Mouse (Mus musculus) erythroblast, adult 5-6 weeks (primary cell): ENCODE data around the gene Eif4ebp2. TPM values are rescaled to one million over a fixed set of nuclear protein-coding genes. Genes with fewer than 3 reads are reported as not detected.

Experiments used
- ATAC-seq: replicated peaks from 2 replicates; pipeline ENCODE4 v1.8.0; 2016; ENCODE audit warnings: moderate number of reproducible peaks, mild to moderate bottlenecking, moderate TSS enrichment, inconsistent platforms; ENCODE audit not compliant: poor library complexity, low FRiP score, severe bottlenecking
- total RNA-seq, 2 experiments: library from RNA; stranded (forward) in 1 of 2; stranded (reverse) in 1 of 2; fragments of 150-400 nt in 1 of 2; fragments of 200-764, 138-1000 nt in 1 of 2; gene quantifications; 2 replicates each; pipeline versions ENCODE4 v1.2.3 to v1.2.4; 2015 to 2017; ENCODE audit warnings: low replicate concordance in 2 of 2

Gene Eif4ebp2
- total RNA-seq (2015; ENCODE audit: low replicate concordance), result 67.2 and 101 TPM in 2 replicates
- total RNA-seq (2017; ENCODE audit: low replicate concordance), result 13.8 and 14.2 TPM in 2 replicates

DNA sequence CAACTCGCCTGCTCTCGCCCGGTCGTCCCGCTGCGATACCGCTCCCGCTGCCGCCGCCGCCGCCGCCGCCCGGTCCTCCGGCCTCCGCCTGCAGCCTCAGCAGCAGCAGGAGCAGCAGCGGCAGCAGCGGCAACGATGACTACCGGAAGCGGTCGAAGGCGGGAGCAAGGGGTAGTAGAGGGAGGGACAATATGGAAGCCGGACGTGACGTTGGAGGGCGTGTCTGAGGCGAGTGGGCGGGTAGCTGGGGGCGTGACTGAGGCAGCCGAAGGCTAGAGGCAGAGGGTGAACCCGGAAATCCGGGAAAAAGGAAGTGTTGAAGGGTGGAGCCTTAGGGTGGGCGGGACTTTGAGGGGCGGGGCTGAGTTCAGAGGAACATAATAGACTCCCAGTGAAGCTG, at the start of gene Eif4ebp2:
Gene Eif4ebp2 (minus strand): TSS at position 17 of the 400 bp plus-strand sequence.
- peak; percentile 97 for ATAC-seq

DNA sequence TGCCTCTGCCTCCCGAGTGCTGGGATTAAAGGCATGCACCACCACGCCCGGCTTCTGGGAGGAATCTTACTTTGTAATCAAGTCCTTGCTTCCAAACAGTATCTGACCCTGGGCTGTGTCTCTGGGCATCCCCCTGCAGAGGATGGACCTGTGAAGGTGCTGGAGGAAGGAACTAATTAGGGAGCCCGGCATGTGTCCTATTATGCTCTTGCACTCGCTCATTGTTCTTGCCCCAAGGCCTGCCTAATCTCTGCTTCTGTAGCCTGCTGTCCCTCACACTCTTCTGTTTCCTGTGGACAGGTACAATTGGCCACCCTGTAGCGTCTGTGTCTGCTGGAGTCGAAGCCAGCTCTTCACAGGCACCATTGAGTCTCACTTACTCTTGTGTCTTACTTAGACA, 48.3 kb upstream of the Eif4ebp2 start:
- ATAC-seq, result no peak

DNA sequence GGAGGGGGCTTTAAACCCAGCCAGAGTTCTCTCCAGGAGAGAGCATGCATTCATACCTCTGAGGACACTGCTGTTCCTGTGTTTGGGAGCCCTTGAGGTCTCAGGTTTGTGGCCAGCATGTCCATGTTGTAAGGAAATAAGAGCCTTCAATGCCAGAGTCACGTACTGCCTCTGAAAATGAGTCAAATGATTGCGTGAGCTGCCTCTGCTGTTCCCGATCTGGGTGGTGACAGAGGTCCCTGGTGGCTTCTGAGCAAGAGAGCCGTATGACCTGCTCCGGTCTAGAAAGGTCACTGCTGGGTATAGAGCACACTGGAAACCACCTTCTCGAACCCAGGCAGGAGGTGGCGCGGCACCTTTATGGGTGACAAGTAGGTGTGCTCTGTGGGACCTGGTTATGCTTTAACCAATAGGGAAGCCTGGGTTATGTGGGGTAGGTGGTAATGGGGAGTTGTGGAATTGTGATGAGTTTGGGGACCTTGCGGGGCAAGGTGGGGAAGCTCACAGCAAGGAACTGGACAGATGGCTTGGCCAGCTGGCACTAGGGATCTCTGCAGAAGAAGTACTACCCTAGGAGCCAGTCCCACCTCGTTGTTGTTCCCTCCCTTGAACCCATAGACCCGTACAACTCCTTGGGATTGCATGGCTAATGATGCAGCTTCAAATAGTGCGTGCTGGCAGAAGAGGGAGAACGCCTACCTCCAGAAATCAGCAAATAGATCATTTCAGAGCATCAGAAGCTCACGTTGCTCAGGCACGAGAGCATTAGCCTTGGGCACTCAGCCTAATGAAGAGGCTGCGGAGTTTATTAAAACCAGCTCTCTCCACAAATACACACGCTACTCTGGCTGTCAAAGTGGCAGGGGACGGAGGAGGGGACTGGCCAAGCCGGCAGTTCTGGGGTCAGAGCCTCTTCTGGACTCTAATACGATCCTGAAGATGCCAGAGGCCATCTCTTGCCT, 47.3 kb upstream of the Eif4ebp2 start:
- ATAC-seq, result no peak

DNA sequence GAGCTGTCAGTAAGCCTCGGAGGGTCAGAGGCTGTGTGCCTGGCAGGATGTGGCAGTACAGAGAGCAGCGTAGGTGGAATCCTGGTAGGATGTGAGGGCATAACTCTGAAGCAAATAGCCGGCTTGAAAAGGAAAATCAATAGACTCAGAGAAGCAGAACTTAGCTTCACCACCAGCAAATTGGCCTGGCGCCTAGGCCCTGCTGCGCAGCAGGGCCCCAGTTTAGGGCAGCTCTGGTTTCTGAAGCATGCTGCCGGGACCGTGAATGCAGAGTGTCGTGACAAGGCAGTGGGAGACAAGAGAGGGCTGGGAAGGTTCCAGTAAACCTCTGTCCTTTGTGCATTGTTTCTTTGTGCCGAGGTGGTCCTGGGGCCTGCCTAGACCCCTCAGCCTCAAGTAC, 43.8 kb upstream of the Eif4ebp2 start:
- no peak for ATAC-seq

DNA sequence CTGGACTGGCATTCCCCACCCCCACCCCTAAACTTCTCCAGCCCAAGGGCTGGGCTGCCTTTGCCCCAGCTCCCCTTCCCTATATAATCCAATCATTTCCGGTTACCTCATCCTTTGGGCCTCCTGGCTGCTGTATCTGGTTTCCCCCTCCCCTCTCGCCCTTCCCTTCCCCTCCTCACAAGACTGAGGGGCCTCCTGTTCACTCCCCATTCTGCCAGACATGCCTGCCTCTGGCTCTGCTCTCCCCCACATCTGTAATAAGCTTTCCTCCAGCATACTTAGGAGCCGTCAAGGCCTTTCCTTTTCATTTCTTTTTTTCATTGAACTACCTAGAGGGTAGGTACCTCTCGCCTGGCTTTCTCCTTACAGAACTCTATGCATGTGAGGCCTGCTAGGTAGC, 43.0 kb upstream of the Eif4ebp2 start:
- ATAC-seq, result no peak

DNA sequence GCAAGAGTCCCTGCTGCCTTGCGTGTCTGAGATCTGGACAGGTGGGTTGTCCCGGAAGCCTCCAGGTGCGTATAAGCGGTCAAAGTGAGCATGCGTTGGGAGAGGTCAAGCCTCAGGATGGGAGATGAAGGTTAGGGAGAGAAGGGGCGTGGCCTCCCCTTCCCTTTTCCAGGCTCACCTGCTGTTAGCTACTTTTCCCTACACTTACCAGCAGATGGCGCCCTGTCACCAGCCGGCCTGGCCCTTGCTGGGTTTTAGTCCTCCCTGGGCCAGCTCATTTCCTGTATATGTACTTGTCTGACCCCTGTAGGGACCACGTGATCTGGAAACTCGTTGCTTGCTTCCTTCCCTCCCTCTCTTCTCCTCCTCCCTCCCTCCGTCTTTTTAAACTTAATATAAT, 39.6 kb upstream of the Eif4ebp2 start:
- peak; percentile 92 for ATAC-seq

DNA sequence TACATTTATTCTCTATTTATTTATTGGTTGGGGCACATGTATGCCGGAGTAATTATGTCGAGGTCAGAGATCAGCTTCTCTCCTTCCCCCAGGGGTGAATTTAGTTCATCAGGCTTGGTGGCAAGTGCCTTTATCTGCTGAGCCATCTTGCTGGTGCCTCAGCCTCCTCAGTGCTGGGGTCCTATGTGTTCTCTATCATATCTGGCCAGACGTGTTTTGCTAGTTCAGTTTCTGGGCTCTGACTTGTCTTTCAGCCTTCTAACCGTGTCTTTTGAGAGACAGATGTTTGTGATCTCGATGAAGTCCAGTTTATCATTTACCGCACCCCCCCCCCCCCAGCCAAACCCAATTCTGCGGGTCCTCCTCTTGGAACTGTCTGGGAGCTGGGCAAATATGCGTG, 39.1 kb upstream of the Eif4ebp2 start:
- peak; percentile 52 for ATAC-seq

DNA sequence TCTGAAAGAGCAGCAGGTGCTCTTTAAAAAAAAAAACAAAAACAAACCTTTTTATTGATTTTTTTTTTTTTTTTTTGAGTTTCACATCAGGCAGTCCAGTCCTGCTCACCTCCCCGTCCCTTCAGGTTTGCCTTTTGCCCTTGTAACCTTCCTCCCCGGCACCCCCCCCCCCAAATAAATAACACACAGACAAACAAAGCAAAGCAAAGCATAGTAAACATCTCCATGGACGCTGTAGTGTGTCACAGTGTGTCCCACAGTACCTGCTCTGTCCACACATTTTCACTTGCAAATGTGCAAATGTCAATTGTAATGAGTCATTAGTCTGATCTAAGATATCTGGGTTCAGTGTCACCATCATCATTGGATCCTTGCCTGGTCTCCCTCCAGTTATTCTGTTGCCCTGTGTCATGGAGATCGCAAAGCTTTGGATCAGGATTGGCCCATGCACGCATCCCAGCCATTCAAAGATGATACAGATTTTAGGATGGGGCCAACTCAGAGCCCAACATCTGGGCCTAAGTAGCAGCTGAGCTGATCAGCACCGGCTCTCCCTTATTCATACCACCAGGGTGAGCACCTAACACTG, 36.2 kb upstream of the Eif4ebp2 start:
- ATAC-seq, result no peak

DNA sequence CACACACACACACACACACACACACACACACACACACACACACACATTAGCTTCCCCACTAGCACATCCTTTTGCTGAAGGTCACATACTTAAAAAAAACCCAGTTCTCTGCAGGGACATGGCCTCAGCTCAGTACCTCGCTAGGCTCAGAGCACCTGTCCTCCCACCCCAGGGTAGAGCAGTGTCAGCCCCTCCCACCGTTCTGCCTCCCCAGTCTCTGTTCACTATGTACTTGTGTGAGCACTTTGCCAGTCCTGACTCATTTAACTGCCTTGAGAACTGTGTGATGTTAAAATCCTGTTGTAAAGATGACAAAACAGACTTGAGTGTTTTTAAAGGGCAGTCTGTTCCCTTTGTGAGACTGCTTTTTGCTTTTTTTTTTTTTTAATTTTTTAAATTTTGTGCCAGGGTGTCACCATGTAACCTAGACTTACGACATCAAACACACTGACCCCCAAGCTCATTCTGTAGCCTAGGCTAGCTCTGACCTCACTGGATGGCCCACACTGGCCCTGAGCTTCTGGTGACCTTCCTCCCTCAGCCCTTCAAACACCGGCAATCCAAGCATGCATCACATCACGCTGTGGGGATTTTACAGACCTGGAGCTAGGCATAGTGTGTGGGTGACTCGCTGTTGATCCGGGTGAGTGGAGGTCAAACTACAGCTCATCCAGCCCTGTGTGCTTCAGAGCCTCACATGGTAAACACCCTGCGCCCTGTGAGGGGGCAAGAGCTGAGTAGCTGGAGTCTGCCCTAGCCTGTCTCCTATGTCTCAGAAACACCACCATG, 34.3 kb upstream of the Eif4ebp2 start:
- no peak for ATAC-seq

DNA sequence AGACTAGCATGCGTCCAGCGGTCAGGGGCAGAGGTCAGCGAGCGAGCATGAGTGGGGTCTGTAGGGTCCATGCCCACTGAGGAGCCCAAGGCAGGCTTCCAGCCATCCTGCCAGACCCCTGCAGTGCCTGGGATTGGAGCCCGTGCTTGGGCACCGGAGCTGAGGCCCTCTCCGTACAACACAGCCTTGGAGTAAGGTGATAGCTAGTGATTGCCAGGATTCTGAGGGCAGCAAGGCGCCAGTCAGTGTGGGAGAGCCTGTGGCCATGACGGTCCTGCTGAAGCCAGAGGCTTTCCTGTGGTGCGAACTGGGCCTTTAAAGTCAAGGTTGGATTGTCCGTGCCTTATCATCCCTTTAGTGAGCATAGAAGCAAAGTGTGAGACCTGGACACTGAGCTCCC, 32.3 kb upstream of the Eif4ebp2 start:
- ATAC-seq, result no peak

DNA sequence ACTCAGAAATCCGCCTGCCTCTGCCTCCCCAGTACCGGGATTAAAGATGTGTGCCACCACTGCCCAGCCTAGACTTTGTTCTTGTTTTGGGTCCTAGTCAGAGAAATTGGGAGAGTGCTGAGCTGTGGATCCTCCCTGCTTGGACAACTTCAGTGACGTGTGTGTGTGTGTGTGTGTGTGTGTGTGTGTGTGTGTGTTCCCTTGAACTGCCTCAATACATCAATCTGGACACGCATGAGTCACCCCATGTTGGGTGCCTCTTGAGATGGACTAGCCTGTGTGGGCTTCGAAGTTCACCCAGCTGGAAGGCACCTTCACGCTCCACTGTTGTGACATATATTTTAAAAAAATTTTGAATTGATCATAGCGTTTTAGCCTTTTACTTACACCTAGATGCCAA, 30.3 kb upstream of the Eif4ebp2 start:
- no peak for ATAC-seq

DNA sequence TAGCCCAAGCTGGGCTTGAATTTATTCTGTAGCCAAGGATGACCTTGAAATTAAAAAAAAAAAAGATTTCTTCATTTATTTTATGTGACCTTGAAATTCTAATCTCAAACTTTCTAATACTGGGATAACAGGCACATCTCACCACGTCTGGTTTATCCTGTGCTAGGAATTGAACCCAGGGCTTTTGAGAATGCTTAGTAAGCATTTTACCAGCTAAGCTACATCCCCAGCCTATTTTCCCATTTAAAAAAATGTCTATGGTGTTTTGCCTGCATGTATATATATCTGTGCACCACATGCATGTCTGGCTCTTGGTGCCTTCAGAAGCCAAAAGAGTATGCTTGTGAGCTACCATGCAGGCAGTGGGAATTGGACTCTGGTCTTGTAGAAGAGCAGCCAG, 28.0 kb upstream of the Eif4ebp2 start:
- no peak for ATAC-seq

DNA sequence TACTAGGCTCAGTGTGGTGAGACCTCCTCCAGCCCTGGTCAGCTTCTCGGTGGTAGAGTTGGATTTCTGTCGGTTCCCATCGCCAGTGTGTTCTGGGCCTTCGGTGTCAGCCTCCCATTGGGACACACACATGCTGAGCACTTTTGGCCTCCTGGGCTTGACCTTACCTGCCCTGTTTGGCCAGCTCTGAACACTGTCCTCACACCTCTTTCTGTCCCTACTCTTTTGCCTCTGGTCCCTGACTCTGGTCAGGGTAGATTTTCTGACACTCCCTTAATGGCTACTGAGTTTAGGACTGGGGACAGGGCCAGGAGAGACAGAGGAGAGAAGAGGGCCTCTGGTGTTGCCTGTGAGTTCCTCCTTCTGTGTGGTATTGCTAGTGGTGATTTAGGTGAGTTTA, 27.5 kb upstream of the Eif4ebp2 start:
- ATAC-seq, result no peak

DNA sequence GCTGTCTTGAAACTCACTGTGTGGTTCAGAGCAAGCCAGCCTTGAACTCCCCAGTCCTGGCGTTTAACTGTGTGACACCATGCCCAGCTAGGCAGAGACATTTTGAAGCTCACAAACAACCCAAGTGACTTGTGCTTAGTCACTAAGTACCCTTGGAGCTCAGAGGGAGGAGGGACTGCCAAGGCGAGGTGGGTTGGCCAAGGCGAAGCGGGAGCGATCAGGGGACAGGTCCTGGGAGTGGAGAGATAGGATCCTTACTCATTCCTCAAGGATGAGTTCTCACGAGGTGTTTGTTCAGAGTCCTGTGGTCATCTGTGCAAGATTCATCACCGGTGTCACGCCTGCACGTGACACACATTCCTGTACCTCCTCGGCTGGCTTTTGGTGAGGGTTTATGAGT, 27.0 kb upstream of the Eif4ebp2 start:
- ATAC-seq, result no peak

DNA sequence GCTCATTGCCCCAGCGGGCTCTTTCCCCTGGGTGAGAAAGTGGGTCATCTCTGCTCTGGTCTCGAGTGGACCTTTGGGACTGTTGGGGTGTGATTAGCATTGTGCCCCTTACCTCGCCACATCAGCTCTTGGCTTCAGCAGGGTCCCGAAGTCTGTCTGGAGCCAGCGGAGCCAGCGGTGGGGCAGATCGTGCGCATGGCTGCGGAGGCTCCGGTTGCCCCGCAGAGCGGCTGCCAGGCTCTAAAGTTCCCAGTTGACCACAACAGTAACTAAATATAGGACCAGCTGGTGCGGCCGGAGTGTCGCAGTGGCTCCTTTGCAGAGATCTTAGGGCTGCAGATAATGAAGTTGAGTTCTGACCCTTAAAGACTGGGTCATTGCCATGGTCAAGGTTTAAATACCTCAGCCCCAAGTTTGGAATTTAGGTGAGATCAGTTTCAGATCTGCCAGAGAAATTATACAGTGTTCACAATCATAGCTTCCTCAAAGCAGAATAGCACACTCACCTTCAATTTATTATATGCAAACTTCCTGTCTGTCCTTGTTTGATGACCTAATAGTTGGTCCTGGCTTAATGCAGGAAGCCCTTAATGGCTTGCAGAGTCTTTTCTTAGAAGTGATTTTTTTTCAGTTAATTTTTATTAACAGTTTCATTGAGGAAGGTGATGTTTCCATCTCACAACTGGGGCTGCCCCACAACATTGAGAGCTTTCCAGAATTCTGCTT, 24.1 kb upstream of the Eif4ebp2 start:
- peak; percentile 6; the same call in 1 of the 2 replicates for ATAC-seq

DNA sequence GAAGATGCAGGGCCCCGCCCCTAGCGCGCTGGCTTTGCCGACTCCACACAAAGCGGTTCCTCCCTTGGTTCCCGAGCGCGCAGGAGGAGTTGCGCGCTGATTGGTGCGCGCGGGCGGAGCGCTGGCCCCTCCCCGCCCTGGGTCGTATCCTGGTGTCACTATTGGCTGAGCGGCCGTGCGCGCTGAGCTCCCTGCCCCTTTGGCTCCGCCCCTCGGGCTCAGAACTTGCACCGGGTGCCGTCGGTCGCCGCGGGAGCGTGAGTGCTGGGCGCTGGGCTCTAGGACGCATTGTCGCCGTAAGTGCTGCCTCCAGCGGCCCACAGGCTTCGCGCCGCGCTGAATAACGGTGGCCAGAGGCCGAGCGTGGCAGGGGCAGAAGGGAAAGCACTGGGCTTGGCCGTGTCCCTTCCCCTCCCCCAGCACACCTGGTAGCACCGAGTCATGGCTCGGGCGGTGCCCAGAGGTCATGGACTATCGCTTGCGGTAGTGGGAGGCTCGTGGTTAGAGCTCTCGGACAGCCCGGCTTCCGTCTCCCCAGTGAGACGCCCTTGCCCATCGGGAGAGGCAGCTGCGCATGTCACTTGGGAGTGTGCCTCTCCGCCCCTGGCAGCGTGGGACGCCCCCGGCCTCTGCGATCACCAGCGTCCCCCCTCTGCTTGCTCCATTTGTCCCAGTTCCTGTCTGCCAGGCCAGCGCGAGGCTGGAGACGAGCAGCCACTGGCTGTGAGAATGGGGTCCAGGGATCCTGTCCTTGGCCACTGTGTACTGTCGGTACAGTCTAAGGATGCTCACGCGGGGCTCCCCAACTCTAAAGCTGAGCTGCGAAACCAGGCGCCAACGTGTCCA, 23.4 kb upstream of the Eif4ebp2 start, which contains the start of gene Lrrc20:
Gene Lrrc20 (plus strand): TSS at position 208 of the 846 bp plus-strand sequence.
- peak; percentile 96 for ATAC-seq

DNA sequence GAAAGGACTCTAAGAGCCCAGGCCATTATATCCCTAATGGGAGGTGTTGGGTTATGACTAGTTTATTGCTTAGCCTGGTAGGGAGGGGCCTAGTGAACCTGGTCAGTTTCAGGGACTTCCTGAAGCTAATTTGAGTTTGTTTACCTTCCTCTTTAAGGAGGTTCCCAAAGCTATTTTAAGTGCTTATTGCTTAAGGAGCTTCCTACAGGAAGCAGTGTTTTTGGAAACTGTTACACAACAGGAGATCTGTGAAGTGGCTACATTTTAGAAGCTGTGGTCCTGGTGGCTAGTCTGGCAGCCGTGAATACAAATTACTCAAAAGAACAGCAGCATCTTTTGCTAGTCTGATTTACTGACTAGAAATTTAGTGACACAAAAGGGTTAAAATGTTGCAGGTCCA, 21.9 kb upstream of the Eif4ebp2 start:
- no peak for ATAC-seq

DNA sequence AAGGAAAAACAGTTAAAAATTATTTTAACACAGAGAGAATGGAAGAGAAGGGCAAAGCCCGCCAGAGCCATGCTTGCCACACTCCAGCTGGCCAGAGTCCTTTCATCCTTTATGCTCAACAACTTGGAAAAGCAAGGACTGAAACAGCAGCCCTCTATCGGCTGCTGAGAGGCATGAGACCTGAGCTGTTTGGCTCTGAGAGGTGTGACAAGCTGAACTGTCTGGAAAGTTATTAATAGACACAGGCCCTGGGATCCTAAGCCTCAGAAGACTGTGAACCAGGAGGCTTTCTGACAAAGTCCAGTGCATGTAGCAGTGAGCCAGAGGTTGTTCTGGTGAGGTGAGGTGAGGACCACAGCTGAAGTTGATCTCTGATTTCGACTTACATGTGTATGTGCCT, 21.2 kb upstream of the Eif4ebp2 start:
- no peak for ATAC-seq

DNA sequence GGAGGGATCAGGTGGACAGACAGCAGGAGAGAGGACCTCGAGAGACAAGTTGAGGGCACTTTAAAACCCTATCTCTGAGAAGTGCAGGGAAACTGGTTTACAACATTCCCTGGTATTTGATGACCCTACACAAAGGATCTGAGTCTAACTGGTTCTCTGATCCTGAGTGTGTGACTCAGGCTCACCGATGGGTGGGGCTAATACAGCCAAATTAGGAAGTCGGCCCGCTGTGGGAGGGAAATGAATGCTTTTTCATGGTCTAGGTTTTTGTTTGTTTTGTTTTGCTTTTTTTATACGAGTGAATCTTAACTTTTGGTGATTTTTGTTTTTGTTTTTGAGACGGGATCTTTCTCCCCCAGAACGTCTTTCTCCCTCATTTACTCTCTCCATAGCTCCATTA, 16.4 kb upstream of the Eif4ebp2 start:
- no peak for ATAC-seq
